Mouse (Mus musculus): ENCODE measurements around the gene Ttll13.

The Ttll13 gene

GRCm38 (mm10) chr7:80214459-80214858 is 31.7 kb upstream of the Ttll13 start:
- no peak for DNase-seq (ENCODE audit: low read depth, low spot score)

- DNase-seq (ENCODE audit: low read depth, low spot score) = peak; percentile 90
Measured at GRCm38 (mm10) chr7:80215398-80215797, 30.8 kb upstream of the Ttll13 start.

GRCm38 (mm10) chr7:80216566-80216965 is 29.6 kb upstream of the Ttll13 start:
- DNase-seq (ENCODE audit: low read depth, low spot score) = peak; percentile 35

- DNase-seq (ENCODE audit: low read depth, low spot score) = no peak
Measured at GRCm38 (mm10) chr7:80218666-80219065, 27.5 kb upstream of the Ttll13 start.

- no peak for DNase-seq (ENCODE audit: low read depth, low spot score)
Measured at GRCm38 (mm10) chr7:80220237-80220797, 25.9 kb upstream of the Ttll13 start.

GRCm38 (mm10) chr7:80221179-80221750 is 24.9 kb upstream of the Ttll13 start:
- peak; percentile 71 for DNase-seq (ENCODE audit: low read depth, low spot score)

- DNase-seq (ENCODE audit: low read depth, low spot score) = no peak
Measured at GRCm38 (mm10) chr7:80227065-80227464, 19.1 kb upstream of the Ttll13 start.

GRCm38 (mm10) chr7:80230196-80230595 is 16.0 kb upstream of the Ttll13 start:
- DNase-seq (ENCODE audit: low read depth, low spot score) = no peak

- DNase-seq (ENCODE audit: low read depth, low spot score) = peak; percentile 85
Measured at GRCm38 (mm10) chr7:80231971-80232488, 14.1 kb upstream of the Ttll13 start.

GRCm38 (mm10) chr7:80232489-80233029 is 13.6 kb upstream of the Ttll13 start, which contains the start of the genes Cib1 and Gdpgp1:
Gene Cib1 (minus strand): TSS chr7:80232813.
Gene Gdpgp1 (plus strand): TSS chr7:80232865.
- peak; percentile 99 for DNase-seq (ENCODE audit: low read depth, low spot score)

- no peak for DNase-seq (ENCODE audit: low read depth, low spot score)
Measured at GRCm38 (mm10) chr7:80233799-80234198, 12.4 kb upstream of the Ttll13 start.

- DNase-seq (ENCODE audit: low read depth, low spot score) = peak; percentile 80
Measured at GRCm38 (mm10) chr7:80238542-80238941, 7.6 kb upstream of the Ttll13 start.

- DNase-seq (ENCODE audit: low read depth, low spot score) = no peak
Measured at GRCm38 (mm10) chr7:80241661-80242060, 4.5 kb upstream of the Ttll13 start.

GRCm38 (mm10) chr7:80244851-80245250 is 1.3 kb upstream of the Ttll13 start:
- no peak for DNase-seq (ENCODE audit: low read depth, low spot score)

- DNase-seq (ENCODE audit: low read depth, low spot score) = no peak
Measured at GRCm38 (mm10) chr7:80246859-80247258, 683 bp downstream of the Ttll13 start.

- DNase-seq (ENCODE audit: low read depth, low spot score) = no peak
Measured at GRCm38 (mm10) chr7:80252437-80252836, 6.3 kb downstream of the Ttll13 start.

- no peak for DNase-seq (ENCODE audit: low read depth, low spot score)
Measured at GRCm38 (mm10) chr7:80252886-80253285, 6.7 kb downstream of the Ttll13 start.

- DNase-seq (ENCODE audit: low read depth, low spot score) = no peak
Measured at GRCm38 (mm10) chr7:80255981-80256380, 9.8 kb downstream of the Ttll13 start.

GRCm38 (mm10) chr7:80257706-80258105 is 11.5 kb downstream of the Ttll13 start:
- no peak for DNase-seq (ENCODE audit: low read depth, low spot score)

- DNase-seq (ENCODE audit: low read depth, low spot score) = peak; percentile 93
Measured at GRCm38 (mm10) chr7:80260625-80261371, 14.6 kb downstream of the Ttll13 start, which contains the start of gene Ngrn. Gene Ngrn (plus strand): TSS chr7:80261215.

- no peak for DNase-seq (ENCODE audit: low read depth, low spot score)
Measured at GRCm38 (mm10) chr7:80261372-80261990, 15.3 kb downstream of the Ttll13 start.

GRCm38 (mm10) chr7:80264606-80265005 is 18.4 kb downstream of the Ttll13 start:
- DNase-seq (ENCODE audit: low read depth, low spot score) = no peak
